Mouse (Mus musculus) c-Kit-positive CD71-positive TER-119-negative erythroid progenitor cells, embryonic 14.5 days (primary cell): ENCODE data around the gene Fbxo31.

ENCODE experiments used
- DNase-seq: peaks from one replicate; pipeline ENCODE4 v3.0.0-alpha.2; 2013; ENCODE audit warnings: low read depth

Gene Fbxo31

GRCm38 (mm10) chr8:121551065-121551985, 27.3 kb downstream of the Fbxo31 start:
- no peak for DNase-seq

- no peak for DNase-seq
Measured at GRCm38 (mm10) chr8:121550056-121550455, 28.6 kb downstream of the Fbxo31 start.

GRCm38 (mm10) chr8:121547132-121547531, 31.5 kb downstream of the Fbxo31 start:
- DNase-seq = peak; percentile 68

GRCm38 (mm10) chr8:121544936-121545335, 33.7 kb downstream of the Fbxo31 start:
- DNase-seq = no peak

- DNase-seq = no peak
Measured at GRCm38 (mm10) chr8:121544276-121544785, 34.3 kb downstream of the Fbxo31 start, which contains the start of gene 1700018B08Rik. 1700018B08Rik (minus strand) TSS chr8:121544320.

- no peak for DNase-seq
Measured at GRCm38 (mm10) chr8:121542901-121543300, 35.7 kb downstream of the Fbxo31 start.

GRCm38 (mm10) chr8:121541862-121542261, 36.7 kb downstream of the Fbxo31 start:
- DNase-seq = no peak

- DNase-seq = no peak
Measured at GRCm38 (mm10) chr8:121532381-121532780, 46.2 kb downstream of the Fbxo31 start.

- DNase-seq = no peak
Measured at GRCm38 (mm10) chr8:121530639-121531038, 48.0 kb downstream of the Fbxo31 start.

- no peak for DNase-seq
Measured at GRCm38 (mm10) chr8:121528790-121529189, 49.8 kb downstream of the Fbxo31 start.

GRCm38 (mm10) chr8:121527751-121528150, 50.9 kb downstream of the Fbxo31 start:
- DNase-seq = no peak

GRCm38 (mm10) chr8:121526811-121527550, 51.6 kb downstream of the Fbxo31 start:
- no peak for DNase-seq

- DNase-seq = no peak
Measured at GRCm38 (mm10) chr8:121525111-121525818, 53.3 kb downstream of the Fbxo31 start.

GRCm38 (mm10) chr8:121513429-121513828, 65.2 kb downstream of the Fbxo31 start:
- peak; percentile 47 for DNase-seq

- DNase-seq = no peak
Measured at GRCm38 (mm10) chr8:121511751-121512150, 66.9 kb downstream of the Fbxo31 start.
